Mouse (Mus musculus): ENCODE measurements around the gene Gm340.

The Gm340 gene

DNA sequence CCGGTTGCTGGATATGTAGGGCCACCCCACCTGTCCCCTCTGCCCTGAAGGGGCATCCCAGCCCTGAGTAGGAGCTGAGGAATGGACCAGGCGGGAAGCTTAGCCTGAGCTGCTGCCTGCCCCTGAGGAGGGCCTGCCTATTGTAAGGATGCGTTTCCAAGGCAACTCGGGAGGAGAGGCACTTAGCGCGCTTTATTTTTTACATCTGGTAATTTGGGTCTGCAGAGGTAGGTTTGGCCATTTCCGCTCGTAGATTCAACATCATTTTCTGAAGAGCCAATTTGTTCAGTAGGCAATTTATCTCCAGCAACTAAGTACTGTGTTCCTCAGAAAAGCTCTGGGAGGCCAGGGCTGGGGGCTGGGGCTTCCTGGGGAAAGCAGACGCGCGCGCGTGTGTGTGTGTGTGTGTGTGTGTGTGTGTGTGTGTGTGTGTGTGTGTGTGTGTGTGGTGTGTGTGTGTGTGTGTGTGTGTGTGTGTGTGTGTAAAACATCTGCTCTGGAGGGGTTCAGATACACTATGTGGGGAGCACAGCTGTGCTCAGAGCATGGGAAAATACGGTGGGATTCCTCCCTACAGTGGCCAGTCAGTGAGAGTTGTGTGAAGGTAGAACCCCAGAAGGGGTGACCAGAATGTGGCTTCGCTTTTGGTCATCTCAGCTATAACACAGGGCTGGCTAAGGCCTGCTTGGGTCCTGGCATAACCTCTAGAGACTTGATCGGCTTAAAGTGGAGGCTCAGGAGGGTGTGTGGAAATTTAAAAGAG lies 31.3 kb downstream of the Gm340 start:
- no peak for DNase-seq (ENCODE audit: low spot score in 2 of 2)

DNA sequence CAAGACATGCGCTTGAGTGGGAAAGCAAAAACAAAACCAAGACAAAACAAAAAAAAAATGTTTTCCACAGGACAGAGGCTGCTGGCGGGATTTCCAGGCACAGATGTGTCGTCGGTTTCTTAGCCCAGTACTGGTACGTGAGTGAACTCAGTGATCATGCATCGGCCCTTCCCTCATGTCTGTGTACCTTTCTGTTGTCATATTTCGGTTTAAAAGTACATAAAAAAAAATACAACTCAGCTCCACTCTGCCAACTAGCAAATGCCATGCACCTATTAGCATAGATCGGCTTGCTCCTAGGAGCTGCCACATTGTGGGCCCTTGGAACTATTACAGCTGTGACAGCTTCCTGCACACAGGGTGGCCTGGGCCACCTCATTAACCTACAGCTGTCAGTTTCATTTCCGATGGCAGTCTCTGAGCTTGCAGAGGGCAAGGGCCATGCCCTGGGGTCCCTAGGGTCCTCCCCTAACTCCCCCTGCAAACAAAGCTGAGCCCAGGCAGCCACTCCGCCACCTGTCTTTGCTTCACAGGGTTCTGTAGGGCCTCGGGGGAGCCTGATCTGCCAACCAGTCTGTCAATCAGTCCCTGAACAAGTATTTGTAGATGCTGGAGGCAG lies 33.5 kb downstream of the Gm340 start:
- DNase-seq (ENCODE audit: low spot score in 2 of 2): no peak

DNA sequence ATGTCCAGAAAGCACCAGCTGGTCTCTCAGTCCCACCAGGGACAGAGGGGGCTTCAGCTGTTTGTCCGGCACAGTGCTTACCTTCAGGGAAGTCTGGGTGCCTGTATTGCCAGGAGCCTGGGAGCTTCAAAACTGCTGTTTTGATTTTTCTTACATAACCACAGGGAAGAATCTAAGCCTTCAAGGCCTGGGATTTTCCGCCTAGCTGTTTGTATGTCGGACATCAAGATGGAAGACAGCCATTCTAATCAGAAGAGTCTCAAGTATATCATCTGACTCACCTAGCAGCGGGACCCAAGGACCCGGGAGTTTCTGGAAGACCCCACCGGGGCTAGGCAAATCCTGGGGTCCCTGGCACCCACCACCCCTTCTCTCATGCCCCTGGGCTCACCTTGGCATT lies 34.1 kb downstream of the Gm340 start:
- DNase-seq (ENCODE audit: low spot score in 2 of 2): no peak

DNA sequence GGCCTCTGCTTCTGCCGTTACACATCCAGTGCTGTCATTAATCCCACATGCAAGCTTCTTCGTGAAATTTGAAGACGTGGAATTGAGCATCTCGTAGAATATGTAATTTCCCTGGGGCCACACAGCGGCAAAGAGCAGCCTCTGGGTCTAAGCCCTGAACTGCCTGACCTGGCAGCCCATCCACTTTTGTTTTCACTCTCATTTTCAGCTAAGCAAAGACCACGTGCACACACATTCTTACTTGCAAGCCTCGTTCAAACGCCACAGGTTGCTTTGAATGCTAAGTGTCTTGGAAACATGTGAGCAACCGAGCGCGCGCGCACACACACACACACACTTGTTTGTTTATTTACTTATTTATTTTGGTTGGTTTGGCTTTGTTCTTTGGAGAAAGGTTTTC lies 34.9 kb downstream of the Gm340 start:
- DNase-seq (ENCODE audit: low spot score in 2 of 2): no peak

DNA sequence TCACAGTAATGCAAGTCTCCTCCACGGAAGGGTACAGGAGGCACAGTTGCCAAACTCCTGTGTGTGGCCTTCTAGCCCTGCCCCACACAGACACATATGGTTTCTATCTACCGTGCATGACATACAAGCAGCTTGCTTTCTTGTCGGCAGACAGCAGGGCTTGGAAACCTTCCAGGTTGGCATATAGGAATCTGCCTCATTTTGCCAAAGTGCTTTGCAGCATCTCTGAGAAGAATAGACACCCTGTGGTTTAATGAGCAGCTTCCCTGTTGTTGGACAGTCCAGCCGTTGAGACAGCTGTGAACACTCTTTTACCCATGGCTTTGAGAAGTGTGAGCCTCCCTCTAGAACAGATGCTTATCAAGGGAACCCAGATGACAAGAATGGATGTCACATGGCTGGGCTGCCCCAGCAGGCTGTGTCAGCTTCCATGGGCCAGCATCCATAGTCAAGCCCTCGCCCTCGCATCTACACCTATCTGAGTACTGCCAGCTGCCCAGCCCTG lies 36.0 kb downstream of the Gm340 start:
- DNase-seq (ENCODE audit: low spot score in 2 of 2): no peak

DNA sequence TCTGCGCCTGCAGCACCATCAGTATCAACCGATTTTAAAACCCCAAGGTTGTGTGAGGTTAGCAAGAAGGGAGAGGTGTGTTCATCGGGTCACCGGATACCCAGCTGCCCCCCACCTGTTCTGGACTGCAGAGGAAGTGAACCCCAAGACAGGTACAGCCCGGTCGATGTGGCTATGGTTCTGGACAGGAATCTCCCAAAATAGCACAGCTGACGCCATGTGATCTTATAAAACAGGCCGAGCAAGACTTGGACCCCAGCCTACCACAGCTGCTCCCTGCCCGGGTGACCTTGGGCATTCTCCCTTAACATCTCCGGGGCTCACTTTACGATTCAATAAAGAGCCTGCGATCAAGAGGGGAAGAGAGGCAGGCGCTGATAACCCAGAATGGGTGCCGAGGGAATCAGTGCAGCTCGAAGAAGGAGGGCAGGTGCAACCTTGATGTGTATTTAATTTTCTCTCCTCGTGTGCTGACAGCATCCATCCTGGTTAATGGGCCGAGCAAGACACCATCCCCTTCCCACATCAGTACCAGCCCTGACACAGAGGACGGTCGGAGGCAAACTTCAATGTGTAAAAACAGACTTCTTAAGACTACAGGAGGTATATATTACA lies 36.7 kb downstream of the Gm340 start:
- DNase-seq (ENCODE audit: low spot score in 2 of 2): no peak

DNA sequence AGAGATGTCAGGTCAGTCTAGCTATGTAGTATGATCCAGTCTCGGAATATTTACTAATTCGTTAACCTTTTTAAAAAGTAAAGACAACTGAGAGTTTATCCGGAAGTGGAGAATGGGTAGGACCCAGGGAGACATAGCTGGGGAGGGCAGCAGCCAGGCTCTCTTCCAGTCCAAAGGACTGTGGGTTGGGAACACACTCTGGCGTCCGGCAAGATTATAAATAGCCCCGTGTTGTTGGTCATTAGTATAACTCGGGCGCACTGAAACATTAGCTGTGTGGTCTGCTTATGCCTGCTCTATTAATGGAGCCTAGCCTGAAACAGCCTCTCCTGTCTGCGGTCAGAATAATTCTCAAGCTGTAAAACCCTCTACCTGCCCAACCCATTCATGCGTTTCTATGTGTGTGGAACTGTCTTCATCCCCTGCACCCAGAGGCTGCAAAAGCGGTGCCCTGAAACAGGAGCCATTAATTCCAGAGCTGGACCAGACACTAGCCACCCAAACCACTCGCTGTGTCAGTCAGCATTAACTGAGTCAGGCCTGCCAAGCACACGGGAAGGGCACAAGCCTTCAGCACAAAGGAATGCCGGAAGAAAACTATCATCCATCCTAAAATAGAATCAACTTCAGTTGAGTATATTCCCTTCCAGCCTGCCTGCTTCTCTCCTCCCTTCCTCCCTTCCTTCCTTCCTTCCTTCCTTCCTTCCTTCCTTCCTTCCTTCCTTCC lies 38.4 kb downstream of the Gm340 start:
- DNase-seq (ENCODE audit: low spot score in 2 of 2): no peak

DNA sequence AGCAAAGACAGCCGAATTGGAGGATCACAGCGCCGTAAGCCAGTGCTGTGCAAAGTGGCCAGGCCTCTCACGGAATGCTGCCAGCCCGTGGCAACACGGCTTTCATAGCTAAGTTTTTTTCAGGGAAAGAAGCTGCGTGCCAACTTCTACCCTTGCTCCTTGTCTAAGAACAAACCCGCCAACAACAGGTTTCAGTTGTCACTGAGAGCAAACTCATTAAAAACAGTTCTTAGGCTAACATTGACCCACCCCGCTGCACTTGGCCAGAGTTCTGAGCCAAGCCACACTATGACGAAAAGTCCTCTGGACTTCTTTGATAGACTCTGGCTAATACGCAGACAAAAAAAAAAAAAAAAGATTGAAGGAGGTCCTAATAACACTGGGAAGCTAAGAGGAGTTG lies 46.8 kb downstream of the Gm340 start:
- DNase-seq (ENCODE audit: low spot score in 2 of 2): no peak

DNA sequence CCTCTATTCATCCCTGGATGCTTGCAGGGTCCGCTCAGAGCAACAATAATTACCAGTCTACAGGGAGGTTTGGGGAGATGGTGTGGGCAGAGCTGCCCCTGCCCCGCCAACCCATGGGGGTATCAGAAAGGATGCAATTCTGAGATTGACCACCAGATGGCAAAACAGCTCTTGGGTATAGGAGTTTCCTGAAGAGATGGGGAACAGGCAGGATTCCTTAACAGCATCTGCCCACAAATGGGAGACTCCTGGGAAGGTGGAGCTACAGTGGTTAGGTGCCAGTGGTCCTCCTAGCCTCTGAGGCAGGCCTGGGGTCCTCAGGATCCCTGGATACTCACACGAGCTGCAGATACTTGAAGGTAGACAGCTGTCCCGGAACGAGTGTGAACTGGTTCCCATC lies 47.4 kb downstream of the Gm340 start:
- DNase-seq (ENCODE audit: low spot score in 2 of 2): peak in 1 of 2 experiments; percentile 46

DNA sequence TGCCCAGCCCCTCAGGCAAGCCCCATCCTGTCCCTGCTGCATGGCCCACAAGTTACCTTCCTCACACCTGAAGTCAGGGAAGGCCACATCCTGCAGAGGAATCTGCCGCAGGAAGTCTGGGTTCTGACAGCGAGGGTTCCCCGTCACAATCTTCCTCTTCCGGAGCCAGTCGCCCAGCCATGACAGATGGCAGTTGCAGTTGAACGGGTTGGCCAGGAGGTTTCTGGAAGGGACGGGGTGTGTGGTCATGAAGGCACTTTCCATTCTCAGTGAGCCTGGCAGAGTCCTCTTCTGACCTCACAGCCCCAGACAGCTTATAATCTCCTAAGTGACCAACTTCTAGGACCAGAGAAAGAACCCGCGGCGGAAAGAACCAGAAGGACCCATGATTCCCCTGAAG lies 51.9 kb downstream of the Gm340 start:
- DNase-seq (ENCODE audit: low spot score in 2 of 2): no peak

DNA sequence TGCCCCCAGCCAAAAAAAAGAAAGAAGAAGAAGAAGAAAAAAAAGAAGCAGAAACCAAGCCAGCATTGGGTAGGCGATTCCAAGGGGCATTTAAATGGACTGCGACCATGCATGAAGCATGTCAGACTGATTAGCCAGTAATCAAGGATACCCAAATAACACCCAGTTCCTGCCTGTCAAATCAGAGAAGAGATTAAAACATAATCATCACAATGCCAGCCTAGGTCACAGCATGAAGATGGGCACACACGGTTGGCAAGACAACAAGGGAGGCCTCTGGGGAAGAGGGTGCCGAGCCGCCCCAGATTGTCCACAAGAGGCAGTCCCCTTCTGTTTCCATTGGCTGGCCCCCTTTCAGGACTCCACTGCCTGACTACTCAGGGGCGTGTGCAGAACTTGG lies 52.8 kb downstream of the Gm340 start:
- no peak for DNase-seq (ENCODE audit: low spot score in 2 of 2)
